Mouse (Mus musculus): ENCODE results near the gene Fbxo11.

Fbxo11 gene

GRCm38 (mm10) chr17:88065031-88065800 is at the start of gene Fbxo11:
Fbxo11 (minus strand) TSS chr17:88065291.
- in situ Hi-C loops (cut with MseI, MboI): no loop called here

DNA sequence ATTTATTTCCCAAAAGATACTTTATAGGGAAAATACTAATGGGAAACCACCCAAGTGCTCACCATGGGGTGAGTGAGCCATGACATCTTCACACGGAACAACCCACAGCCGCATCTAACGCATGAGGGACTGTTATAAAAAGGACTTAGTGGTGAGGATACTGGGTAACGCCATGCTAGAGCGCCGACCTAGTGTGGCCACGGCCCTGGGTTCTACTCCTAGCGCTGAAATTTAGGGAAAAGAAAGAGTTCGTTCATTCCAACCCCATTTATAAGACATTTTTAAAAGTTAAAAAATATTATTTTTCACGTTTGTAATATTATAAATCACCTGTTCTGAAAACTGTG is 48.8 kb upstream of the Fbxo11 start:
- in situ Hi-C loops (cut with MseI, MboI): no loop called here

GRCm38 (mm10) chr17:88113015-88113882 is 48.2 kb upstream of the Fbxo11 start:
- in situ Hi-C loops (cut with MseI, MboI): no loop called here

- in situ Hi-C loops (cut with MseI, MboI): no loop called here
Measured at GRCm38 (mm10) chr17:88111865-88112645, 47.0 kb upstream of the Fbxo11 start.

DNA sequence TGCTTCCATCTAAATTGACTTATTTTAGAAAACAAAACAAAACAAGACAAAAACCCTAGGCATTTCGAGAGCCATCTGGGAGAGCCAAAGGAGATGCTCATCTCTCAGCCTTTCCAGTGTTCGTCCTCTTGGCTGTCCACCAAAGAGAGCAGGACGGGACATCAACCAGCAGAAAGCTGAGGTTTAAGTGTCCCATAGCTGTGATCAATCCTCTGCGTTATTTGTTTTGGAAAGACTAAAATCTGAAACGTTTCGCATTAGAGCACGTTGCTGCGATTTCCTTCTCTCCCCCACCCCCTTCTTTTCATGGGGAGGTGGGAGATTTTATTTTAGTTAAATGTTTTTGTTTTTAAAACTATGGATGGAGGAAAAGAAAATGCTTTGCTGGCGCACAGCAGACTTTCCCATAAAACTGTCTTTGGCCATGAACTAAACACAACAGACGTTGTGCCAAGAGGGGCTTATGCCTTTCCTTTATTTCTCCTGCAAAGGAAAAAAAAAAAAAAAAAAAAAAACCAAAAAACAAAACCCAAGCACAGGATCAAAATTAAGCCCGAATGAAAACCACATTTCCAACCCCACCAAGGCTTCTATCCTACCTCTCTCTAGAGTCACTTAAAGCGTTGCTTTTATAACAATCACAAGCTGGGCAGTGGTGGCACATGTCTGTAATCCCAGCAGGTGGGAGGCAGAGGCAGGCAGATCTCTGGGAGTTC is 46.1 kb upstream of the Fbxo11 start:
- in situ Hi-C loops (cut with MseI, MboI): no loop called here

- in situ Hi-C loops (cut with MseI, MboI): no loop called here
Measured at GRCm38 (mm10) chr17:88107708-88108107, 42.6 kb upstream of the Fbxo11 start.

DNA sequence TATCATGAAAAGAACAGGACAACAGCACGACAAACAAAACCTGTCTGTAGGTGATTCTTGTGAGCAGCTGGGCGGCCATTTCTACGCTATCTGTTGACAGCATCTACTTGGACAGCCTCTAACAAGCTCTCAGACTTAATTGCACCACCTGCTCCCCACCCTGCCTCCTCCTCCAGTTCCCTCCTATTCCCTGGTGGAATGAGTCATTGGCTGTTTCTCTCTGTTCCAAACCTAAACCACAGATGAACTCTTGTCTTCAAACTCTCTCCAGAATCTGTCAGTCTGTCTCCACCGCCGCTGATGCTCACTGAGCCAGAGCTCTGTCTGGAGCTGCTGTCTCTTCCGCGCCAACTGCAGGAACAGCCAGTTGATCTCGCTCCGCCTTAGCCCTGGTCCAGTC is 41.3 kb upstream of the Fbxo11 start:
- in situ Hi-C loops (cut with MseI, MboI): no loop called here

DNA sequence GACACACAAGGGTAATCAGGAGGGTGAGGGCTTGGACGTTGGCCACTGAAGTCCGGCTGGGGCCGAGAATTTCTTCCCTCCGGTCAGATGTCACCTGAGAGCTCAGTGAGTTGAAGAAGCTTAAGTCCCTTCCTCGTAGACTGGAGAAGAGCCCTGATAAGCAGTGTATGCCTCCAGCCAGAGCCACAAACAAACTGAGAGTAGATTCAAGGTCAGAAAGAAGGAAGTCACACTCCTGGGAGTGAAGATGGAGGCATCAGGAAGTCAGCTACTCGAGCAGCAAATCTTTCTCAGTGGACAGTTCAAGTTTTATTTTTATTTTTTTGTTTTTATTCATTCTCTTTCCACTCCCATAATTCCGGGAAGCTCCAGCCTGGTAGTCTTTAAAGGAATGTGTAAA is 37.5 kb upstream of the Fbxo11 start:
- in situ Hi-C loops (cut with MseI, MboI): no loop called here

DNA sequence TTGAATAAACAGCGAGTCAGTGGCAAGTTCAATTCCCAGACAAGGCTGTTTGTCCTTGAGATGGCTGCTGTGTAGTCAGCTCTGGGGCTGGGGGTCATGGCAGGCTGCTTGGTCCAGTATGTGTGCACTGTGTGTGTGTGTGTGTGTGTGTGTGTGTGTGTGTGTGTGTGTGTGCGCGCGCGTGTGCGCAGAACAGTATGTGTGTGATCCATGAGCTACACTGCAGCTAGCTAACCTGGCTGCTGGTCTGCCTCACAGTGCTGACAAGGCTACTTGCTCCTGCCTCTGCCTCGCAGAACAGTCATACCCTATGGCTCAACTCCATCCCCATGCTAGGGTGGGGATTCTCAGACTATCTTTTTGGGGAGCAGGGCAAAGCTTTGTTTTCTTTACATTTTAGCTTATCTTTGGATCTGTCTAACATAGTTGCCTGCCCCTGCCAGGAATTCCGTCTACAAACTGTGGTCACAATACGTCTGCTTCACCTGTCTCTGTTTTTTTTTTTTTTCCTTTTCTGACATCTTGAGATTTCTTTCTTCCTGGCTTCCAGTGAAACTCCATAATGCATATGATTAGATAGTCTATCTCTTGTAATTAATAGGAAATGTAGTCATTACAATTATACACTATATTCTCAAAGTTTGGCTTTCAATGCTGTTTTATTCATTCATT is 33.2 kb upstream of the Fbxo11 start:
- in situ Hi-C loops (cut with MseI, MboI): no loop called here

DNA sequence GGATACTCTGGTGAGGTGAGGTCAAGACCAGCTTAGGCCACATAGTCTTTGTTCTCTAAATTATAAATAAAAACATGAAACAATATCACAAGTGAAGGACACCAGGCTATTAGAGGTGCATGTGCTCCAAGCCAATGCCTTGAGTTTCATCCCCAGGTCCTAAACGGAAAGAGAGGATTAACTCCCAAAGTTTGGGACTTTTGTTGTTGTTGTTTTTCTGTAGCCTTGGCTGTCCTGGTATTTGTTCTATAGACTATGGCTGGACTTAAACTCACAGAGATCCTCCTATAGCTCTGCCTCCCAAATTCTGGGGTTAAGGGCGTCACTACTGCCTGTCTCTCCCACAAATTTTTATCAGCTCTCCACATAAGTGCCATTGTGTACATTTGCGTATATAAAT is 32.5 kb upstream of the Fbxo11 start:
- in situ Hi-C loops (cut with MseI, MboI): no loop called here

- in situ Hi-C loops (cut with MseI, MboI): no loop called here
Measured at GRCm38 (mm10) chr17:88096809-88097399, 31.8 kb upstream of the Fbxo11 start.

GRCm38 (mm10) chr17:88095517-88096198 is 30.6 kb upstream of the Fbxo11 start:
- in situ Hi-C loops (cut with MseI, MboI): no loop called here

- in situ Hi-C loops (cut with MseI, MboI): no loop called here
Measured at GRCm38 (mm10) chr17:88094327-88094726, 29.2 kb upstream of the Fbxo11 start.

DNA sequence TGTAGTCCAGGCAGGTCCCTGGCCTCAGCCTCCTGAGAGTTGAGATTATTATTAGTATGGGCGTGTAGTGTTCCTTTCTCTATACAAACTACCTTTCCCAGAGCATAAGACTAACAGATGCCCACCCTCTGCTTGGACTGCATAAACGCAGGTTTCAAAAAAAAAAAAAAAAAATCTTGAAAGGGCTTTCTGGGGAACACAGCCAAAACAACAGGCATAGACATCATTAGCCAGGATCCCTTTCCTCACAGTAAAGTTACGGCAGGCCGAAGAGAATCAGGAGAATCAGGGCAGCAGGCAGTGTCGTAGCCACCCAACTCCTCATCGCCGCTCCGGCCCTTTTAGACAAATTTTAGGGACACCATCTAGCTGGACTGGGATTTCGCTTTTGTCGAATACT is 28.7 kb upstream of the Fbxo11 start:
- in situ Hi-C loops (cut with MseI, MboI): no loop called here

GRCm38 (mm10) chr17:88085976-88086375 is 20.9 kb upstream of the Fbxo11 start:
- in situ Hi-C loops (cut with MseI, MboI): no loop called here

- in situ Hi-C loops (cut with MseI, MboI): no loop called here
Measured at GRCm38 (mm10) chr17:88081446-88081845, 16.4 kb upstream of the Fbxo11 start.

- in situ Hi-C loops (cut with MseI, MboI): no loop called here
Measured at GRCm38 (mm10) chr17:88079771-88080170, 14.7 kb upstream of the Fbxo11 start.

GRCm38 (mm10) chr17:88072047-88072446 is 7.0 kb upstream of the Fbxo11 start:
- in situ Hi-C loops (cut with MseI, MboI): no loop called here

GRCm38 (mm10) chr17:88068024-88068719 is 3.1 kb upstream of the Fbxo11 start:
- in situ Hi-C loops (cut with MseI, MboI): no loop called here
